Mouse (Mus musculus) neural tube, embryonic 12.5 days (tissue): Measurements from ENCODE around the gene Pdia5. TPM values are rescaled to one million over a fixed set of nuclear protein-coding genes. Genes with fewer than 3 reads are reported as not detected.

Experiments
- ATAC-seq: fragments of 200-750 bp; cut with Nextera tagmentation; 2 replicates; pipeline ENCODE4 v1.8.0; 2017; ENCODE audit warnings: low read depth, mild to moderate bottlenecking, moderate TSS enrichment, moderate library complexity; ENCODE audit not compliant: low FRiP score
- H3K27ac ChIP-seq: fragments of 300-500 bp; sonication (generic); 2 replicates; pipeline ENCODE4 v1.5.1; 2016
- H3K27me3 ChIP-seq: fragments of 300-500 bp; sonication (generic); replicated peaks from 2 replicates; pipeline ENCODE4 v1.6.1; 2016; ENCODE audit warnings: mild to moderate bottlenecking
- H3K36me3 ChIP-seq: fragments of 300-500 bp; sonication (generic); 2 replicates; pipeline ENCODE4 v1.6.1; 2016; ENCODE audit warnings: mild to moderate bottlenecking
- H3K4me1 ChIP-seq: fragments of 300-500 bp; sonication (generic); 2 replicates; pipeline ENCODE4 v1.6.1; 2016
- H3K4me2 ChIP-seq: fragments of 300-500 bp; sonication (generic); replicated peaks from 2 replicates; pipeline ENCODE4 v1.6.1; 2016; ENCODE audit warnings: mild to moderate bottlenecking
- H3K4me3 ChIP-seq: fragments of 300-500 bp; sonication (generic); 2 replicates; pipeline ENCODE4 v1.5.1; 2016
- H3K9ac ChIP-seq: fragments of 300-500 bp; sonication (generic); 2 replicates; pipeline ENCODE4 v1.6.1; 2016; ENCODE audit warnings: mild to moderate bottlenecking
- H3K9me3 ChIP-seq: fragments of 300-500 bp; sonication (generic); 2 replicates; pipeline ENCODE4 v1.6.1; 2016; ENCODE audit warnings: mild to moderate bottlenecking
- WGBS: fragments of 180-500 bp; shearing (Covaris S2); methylation state at CpG from one replicate; pipeline ENCODE4 v1.1.7; 2016; 5-methylcytosine and 5-hydroxymethylcytosine counted together
- microRNA-seq: library from miRNA; unstranded; fragments of <30 nt; microRNA quantifications from one replicate; pipeline ENCODE4, GENCODE M21; 2017
- polyA plus RNA-seq: library from polyadenylated mRNA; unstranded; fragments of >200 nt; fragmentation: Nextera tagmentation; extraction: Ambion mirVana; gene quantifications from 2 replicates; pipeline ENCODE4 v1.2.1, GENCODE M21; 2016

Pdia5 gene
- polyA plus RNA-seq, 1 experiment from 2014 or later = 24.0 TPM

DNA sequence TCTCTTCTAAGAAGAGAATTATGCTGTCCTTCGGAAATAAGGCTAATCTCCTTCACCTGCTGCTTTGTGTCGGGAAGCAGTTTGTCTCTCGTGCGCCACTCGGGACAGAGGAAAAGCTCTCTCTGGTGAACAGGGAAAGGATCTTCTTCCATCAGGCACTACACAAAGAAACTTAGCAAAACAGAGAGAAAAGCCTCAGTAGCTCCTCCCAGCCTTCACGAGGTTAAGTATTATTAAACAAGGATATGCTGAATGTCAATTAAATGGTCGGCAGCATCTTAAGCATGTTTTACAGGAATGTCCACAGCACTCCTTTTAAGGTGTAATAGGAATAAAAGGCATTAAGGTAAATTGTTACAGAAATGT is 126.6 kb downstream of the Pdia5 start:
- Histone ChIP-seq H3K27ac (0 out of 2 replicates have a peak overlapping the region, but pooled peaks have one; percentile 46), H3K9ac (peak overlapping the region; percentile 80; the same call in 1 of the 2 replicates), H3K4me3 (peak overlapping the region; percentile 84), H3K4me2 (peak overlapping the region; percentile 92), H3K4me1 (peaks cover 11% of the 10 kb centered on the region; the same call in 1 of the 2 replicates), H3K36me3 (peaks cover 2% of the 10 kb centered on the region; the same call in 1 of the 2 replicates), H3K9me3 (no peaks in the 10 kb centered on the region), H3K27me3 (no peaks in the 10 kb centered on the region)
- WGBS = under 1% methylated on average over 7 of the region's 7 CpGs
- ATAC-seq = no peak; the same call in 1 of the 2 replicates

DNA sequence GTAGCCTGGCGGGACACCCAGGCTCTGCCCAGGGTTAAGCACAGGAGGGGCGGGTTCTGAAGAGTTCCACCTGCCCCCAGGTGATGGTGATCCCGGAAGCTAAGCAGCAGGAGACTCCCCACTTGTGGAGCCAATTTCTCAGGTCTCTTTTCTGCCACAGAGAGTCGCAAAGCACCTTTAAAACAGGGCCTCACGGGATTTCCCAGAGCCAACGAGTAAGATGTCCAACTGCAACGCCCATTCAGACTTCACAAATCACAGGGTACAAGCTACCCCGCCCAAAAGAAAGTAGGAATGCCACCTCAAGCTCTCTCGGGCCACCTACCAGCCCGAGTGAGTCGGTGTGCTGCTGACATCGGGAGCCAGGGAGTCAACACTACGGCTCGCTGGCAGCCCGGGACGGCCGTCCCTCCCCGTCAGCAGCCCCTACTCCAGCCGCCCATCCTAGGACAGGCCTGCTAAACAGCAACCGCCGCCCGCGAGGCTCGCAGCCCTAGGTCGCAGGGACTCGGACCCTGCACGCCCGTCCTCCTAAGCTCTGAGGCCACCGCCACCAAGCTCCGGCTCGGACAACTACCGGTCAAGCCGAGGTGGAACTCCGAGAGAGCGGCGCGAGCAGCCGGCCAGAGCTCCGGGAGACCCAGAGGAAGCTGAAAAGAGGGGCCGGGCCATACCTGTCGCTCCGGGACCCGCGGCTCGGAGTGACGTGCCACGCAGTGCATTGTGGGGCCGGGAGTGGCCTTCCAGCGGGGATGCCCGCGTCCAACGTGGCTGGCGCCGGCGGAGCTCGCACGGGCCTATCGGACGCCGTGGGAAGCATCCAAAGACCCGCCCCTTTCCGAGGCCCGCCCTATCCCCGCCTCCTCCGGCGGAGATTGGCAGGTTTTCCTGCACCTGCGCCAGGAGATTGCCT is 127.3 kb downstream of the Pdia5 start, which contains the start of gene Sec22a:
Sec22a (minus strand) TSS at position 769 of the 913 bp plus-strand sequence.
- peaks cover 11% of the 10 kb centered on the region; the same call in 1 of the 2 replicates for H3K4me1 ChIP-seq
- no peaks in the 10 kb centered on the region for H3K9me3 ChIP-seq
- WGBS = under 1% methylated on average over 67 of the region's 67 CpGs
- peak; percentile 100 for ATAC-seq
- H3K4me2 ChIP-seq = peak within 1 kb of the TSS; percentile 92
- 0 out of 2 replicates have a peak within 1 kb of the TSS, but pooled peaks have one; percentile 46 for H3K27ac ChIP-seq
- H3K9ac ChIP-seq = peak within 1 kb of the TSS; percentile 80
- peaks cover 6% of the 10 kb centered on the region; the same call in 1 of the 2 replicates for H3K36me3 ChIP-seq
- no peaks in the 10 kb centered on the region for H3K27me3 ChIP-seq
- H3K4me3 ChIP-seq = peak within 1 kb of the TSS; percentile 84

DNA sequence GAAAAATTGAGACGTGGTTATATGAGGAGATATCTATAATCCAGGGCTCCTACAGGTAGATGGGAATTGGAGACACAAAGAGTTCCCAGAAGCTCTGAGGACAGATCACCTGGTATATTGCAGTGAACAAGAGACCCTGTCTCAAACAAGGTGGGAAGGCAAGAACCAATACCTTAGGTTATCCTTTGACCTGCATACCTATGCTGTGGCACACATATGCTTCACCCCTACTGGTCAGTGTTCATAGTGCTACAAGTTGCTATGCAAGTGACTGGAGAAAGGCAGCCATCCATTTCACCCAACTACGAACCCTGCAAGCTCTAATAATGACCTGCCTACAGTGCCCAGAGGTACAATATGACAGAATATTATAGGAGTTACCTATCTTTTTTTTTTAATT is 128.5 kb downstream of the Pdia5 start:
- H3K27me3 ChIP-seq = no peaks in the 10 kb centered on the region
- WGBS = 93% methylated on average over 2 of the region's 2 CpGs

DNA sequence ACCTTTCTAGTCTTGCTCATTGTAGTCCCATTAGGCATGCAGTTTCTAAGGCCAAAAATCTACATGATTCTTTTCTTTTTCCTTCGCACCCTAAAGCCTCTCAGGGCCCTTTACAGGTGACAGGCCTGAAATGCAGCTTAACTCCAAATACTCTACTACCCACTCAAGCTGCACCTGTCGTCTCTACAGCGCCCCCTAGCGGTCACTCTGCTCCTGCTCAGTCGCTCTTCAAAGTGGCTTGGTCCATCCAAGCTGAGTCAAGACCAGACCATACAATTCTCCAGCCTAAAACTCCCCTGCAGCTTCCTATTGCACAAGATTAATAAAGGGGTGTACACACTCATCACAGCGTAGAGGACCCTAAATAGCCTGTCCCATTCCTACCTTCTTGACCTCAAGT is 130.1 kb downstream of the Pdia5 start:
- Histone ChIP-seq H3K36me3 (peaks cover 6% of the 10 kb centered on the region; the same call in 1 of the 2 replicates), H3K9me3 (no peaks in the 10 kb centered on the region), H3K27ac (no peak overlapping the region), H3K27me3 (no peaks in the 10 kb centered on the region), H3K4me3 (no peak overlapping the region), H3K9ac (no peak overlapping the region), H3K4me2 (no peak overlapping the region), H3K4me1 (peaks cover 11% of the 10 kb centered on the region; the same call in 1 of the 2 replicates)
- 32% methylated on average over 6 of the region's 6 CpGs for WGBS
- ATAC-seq = no peak

More for the DNA sequence above, 128.5 kb downstream of the Pdia5 start:
- no peak overlapping the region for H3K4me2 ChIP-seq
- H3K27ac ChIP-seq = no peak overlapping the region
- ATAC-seq = no peak
- H3K36me3 ChIP-seq = peaks cover 6% of the 10 kb centered on the region; the same call in 1 of the 2 replicates
- H3K9ac ChIP-seq = no peak overlapping the region
- no peaks in the 10 kb centered on the region for H3K9me3 ChIP-seq
- H3K4me3 ChIP-seq = no peak overlapping the region
- H3K4me1 ChIP-seq = peaks cover 11% of the 10 kb centered on the region; the same call in 1 of the 2 replicates

DNA sequence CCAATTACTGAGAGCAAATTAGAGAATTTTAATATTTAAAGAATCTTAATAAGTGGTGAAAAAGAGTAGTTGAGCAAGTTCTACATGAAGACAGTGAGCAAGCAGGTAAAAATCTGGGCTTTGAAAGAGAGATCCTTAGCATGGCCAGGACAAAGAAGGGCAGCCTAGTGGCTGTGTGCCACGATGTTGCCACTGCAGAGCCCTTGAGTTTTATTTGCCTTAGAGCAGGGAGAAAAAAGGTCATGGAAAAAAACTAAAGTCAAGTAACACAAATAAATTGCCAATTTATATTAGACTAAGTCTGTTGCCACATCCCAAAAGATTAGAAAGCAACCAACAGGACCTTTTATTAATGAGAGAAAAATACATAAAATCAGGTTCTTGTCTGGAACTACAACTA is 133.2 kb downstream of the Pdia5 start:
- Histone ChIP-seq H3K4me3 (no peak overlapping the region), H3K9ac (no peak overlapping the region), H3K27me3 (no peaks in the 10 kb centered on the region), H3K4me2 (no peak overlapping the region), H3K36me3 (peaks cover 6% of the 10 kb centered on the region; the same call in 1 of the 2 replicates), H3K4me1 (no peaks in the 10 kb centered on the region), H3K27ac (no peak overlapping the region), H3K9me3 (no peaks in the 10 kb centered on the region)
- no peak for ATAC-seq
- WGBS = 90% methylated on average over 1 of the region's 1 CpGs

Small RNAs within 50 kb of the gene (microRNA-seq; reads per million reads assigned to microRNA genes)
- not detected for gene Gm25548

Other genes starting within 250 kb of the Pdia5 start
- gene Sec22a, start 127.0 kb downstream of the Pdia5 start, polyA plus RNA-seq = 35.3 and 38.9 TPM in 2 replicates
- gene Sema5b, start 50.3 kb upstream of the Pdia5 start, polyA plus RNA-seq = 43.2 and 46.1 TPM in 2 replicates